Mouse (Mus musculus): ENCODE measurements around the gene Med14. TPM values are rescaled to one million over a fixed set of nuclear protein-coding genes. Genes with fewer than 3 reads are reported as not detected.

Med14 gene
- polyA plus RNA-seq, 1 experiment from 2014 or later = 5.7 TPM

GRCm38 (mm10) chrX:12768571-12768970, 6.7 kb upstream of the Med14 start:
- 73% methylated on average over 3 of the region's 3 CpGs for WGBS
- no peak for TF ChIP-seq CTCF (IDR thresholded peaks at IDR 0.05; ENCODE audit: low read depth)

GRCm38 (mm10) chrX:12766846-12767564, 5.1 kb upstream of the Med14 start:
- no peak for TF ChIP-seq CTCF (IDR thresholded peaks at IDR 0.05; ENCODE audit: low read depth)
- Histone ChIP-seq H3K9ac (ENCODE audit: low read depth, low read length) (no peak overlapping the region), H3K4me2 (replicated peaks; ENCODE audit: low read depth) (peak overlapping the region; percentile 24; the same call in 1 of the 2 replicates)

More at GRCm38 (mm10) chrX:12768571-12768970, 6.7 kb upstream of the Med14 start:
- Histone ChIP-seq H3K9me3 (ENCODE audit: control insufficient read depth) (no peaks in the 10 kb centered on the region), H3K27me3 (replicated peaks; ENCODE audit: control insufficient read depth, insufficient read depth, low read length) (no peaks in the 10 kb centered on the region), H3K4me3 (ENCODE audit: low read depth, low read length) (no peak overlapping the region), H3K4me1 (replicated peaks; ENCODE audit: control insufficient read depth, insufficient read depth, low read length) (no peaks in the 10 kb centered on the region), H3K36me3 (ENCODE audit: control insufficient read depth, insufficient read depth) (no peaks in the 10 kb centered on the region), H3K9ac (ENCODE audit: low read depth, low read length) (no peak overlapping the region), H3K4me2 (replicated peaks; ENCODE audit: low read depth) (no peak overlapping the region), H3K27ac (ENCODE audit: low read depth, low read length) (no peak overlapping the region)
- ATAC-seq = no peak

DNA sequence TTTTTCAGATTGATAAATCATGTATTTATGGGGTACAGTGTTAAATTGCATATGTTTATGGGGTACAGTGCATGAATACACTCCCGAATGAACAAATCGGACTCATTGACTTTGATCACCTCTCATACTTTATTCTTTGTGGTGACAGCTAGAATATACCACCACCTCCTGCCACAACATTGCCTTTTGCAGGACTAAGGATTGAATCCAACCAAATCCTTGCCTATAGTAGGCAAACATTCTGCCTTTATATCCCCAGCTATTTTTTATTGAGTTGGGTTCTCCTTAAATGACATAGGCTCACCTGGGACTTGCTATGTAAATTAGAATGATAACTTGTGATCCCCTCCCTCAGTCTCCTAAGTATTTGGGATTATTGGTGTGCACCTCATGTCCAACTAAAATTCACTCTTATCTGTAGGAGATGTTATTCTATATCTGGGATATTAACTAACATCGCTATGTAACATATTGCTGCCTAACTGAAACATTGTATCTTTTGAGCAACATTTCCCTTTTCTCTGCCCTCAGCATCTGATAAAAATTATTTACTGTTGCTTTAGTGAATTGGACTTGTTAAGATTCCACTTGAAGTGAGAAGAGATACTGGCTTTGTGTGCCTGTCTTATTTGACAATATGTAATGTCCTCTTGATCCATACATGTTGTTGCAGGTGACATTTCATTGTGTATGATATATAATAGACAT, 1.4 kb upstream of the Med14 start:
- Histone ChIP-seq H3K4me3 (ENCODE audit: low read depth, low read length) (peak overlapping the region; percentile 63), H3K36me3 (ENCODE audit: control insufficient read depth, insufficient read depth) (no peaks in the 10 kb centered on the region), H3K9me3 (ENCODE audit: control insufficient read depth) (no peaks in the 10 kb centered on the region), H3K27ac (ENCODE audit: low read depth, low read length) (no peak overlapping the region), H3K4me2 (replicated peaks; ENCODE audit: low read depth) (peak overlapping the region; percentile 62), H3K4me1 (replicated peaks; ENCODE audit: control insufficient read depth, insufficient read depth, low read length) (no peaks in the 10 kb centered on the region), H3K27me3 (replicated peaks; ENCODE audit: control insufficient read depth, insufficient read depth, low read length) (no peaks in the 10 kb centered on the region), H3K9ac (ENCODE audit: low read depth, low read length) (no peak overlapping the region)
- ATAC-seq = no peak
- WGBS = 69% methylated on average over 3 of the region's 3 CpGs
- no peak for TF ChIP-seq CTCF (IDR thresholded peaks at IDR 0.05; ENCODE audit: low read depth)

More at GRCm38 (mm10) chrX:12766846-12767564, 5.1 kb upstream of the Med14 start:
- 52% methylated on average over 4 of the region's 4 CpGs for WGBS
- Histone ChIP-seq H3K27ac (ENCODE audit: low read depth, low read length) (no peak overlapping the region), H3K4me1 (replicated peaks; ENCODE audit: control insufficient read depth, insufficient read depth, low read length) (no peaks in the 10 kb centered on the region), H3K4me3 (ENCODE audit: low read depth, low read length) (no peak overlapping the region), H3K36me3 (ENCODE audit: control insufficient read depth, insufficient read depth) (no peaks in the 10 kb centered on the region), H3K9me3 (ENCODE audit: control insufficient read depth) (no peaks in the 10 kb centered on the region), H3K27me3 (replicated peaks; ENCODE audit: control insufficient read depth, insufficient read depth, low read length) (no peaks in the 10 kb centered on the region)
- ATAC-seq = no peak

DNA sequence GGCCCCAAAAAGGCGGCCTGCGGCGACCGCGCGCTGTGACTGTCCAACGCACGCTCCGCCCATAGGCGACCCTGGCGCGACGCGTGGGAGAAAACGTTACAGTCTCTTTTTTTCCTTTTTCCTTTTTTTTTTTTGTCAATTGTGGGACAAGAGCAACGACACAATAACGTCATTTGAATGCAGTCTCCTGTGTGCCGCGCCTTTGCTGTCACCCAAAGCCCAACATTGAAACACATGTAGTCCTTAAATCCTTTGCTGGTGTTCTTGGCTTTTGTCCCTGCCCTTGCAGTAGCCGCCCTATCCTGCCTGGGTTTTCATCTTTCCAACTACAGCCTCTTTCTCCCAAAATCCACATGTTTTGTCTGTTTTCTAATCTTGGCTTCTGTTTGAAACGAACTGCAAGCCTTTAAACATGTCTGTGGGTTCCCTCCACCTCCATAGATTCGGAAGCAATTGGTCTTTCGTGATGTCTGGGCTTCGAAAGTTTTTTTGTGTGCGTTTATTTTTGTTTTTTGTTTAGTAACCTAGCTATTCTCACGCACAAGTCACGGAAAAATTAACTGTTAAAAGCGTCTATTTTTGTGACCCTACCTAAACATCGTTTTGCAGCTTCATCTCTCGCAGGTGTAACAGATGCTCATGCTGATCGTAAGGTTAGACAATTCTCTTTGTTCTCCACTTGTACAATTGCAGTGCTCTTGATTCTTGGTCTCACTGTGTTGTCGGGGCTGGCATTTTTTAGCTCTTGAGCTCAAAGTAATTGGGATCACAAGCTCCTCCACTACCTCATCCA, 657 bp upstream of the Med14 start:
- 18% methylated on average over 32 of the region's 32 CpGs for WGBS

GRCm38 (mm10) chrX:12761259-12761625, 631 bp downstream of the Med14 start:
- H3K4me1 ChIP-seq (replicated peaks; ENCODE audit: control insufficient read depth, insufficient read depth, low read length) = no peaks in the 10 kb centered on the region
- peak overlapping the region; percentile 74 for H3K9ac ChIP-seq (ENCODE audit: low read depth, low read length)
- H3K36me3 ChIP-seq (ENCODE audit: control insufficient read depth, insufficient read depth) = no peaks in the 10 kb centered on the region
- WGBS = 15% methylated on average over 20 of the region's 25 CpGs
- TF ChIP-seq CTCF (IDR thresholded peaks at IDR 0.05; ENCODE audit: low read depth) = no peak
- ATAC-seq = peak; percentile 42
- no peaks in the 10 kb centered on the region for H3K9me3 ChIP-seq (ENCODE audit: control insufficient read depth)
- H3K4me2 ChIP-seq (replicated peaks; ENCODE audit: low read depth) = peak overlapping the region; percentile 62
- H3K4me3 ChIP-seq (ENCODE audit: low read depth, low read length) = peak overlapping the region; percentile 63
- peak overlapping the region; percentile 95 for H3K27ac ChIP-seq (ENCODE audit: low read depth, low read length)
- H3K27me3 ChIP-seq (replicated peaks; ENCODE audit: control insufficient read depth, insufficient read depth, low read length) = no peaks in the 10 kb centered on the region

More for the DNA sequence above, 657 bp upstream of the Med14 start:
- H3K27me3 ChIP-seq (replicated peaks; ENCODE audit: control insufficient read depth, insufficient read depth, low read length) = no peaks in the 10 kb centered on the region
- H3K9ac ChIP-seq (ENCODE audit: low read depth, low read length) = peak overlapping the region; percentile 74
- peak overlapping the region; percentile 95 for H3K27ac ChIP-seq (ENCODE audit: low read depth, low read length)
- H3K4me3 ChIP-seq (ENCODE audit: low read depth, low read length) = peak overlapping the region; percentile 63
- no peaks in the 10 kb centered on the region for H3K9me3 ChIP-seq (ENCODE audit: control insufficient read depth)
- no peaks in the 10 kb centered on the region for H3K36me3 ChIP-seq (ENCODE audit: control insufficient read depth, insufficient read depth)
- no peak for TF ChIP-seq CTCF (IDR thresholded peaks at IDR 0.05; ENCODE audit: low read depth)
- no peaks in the 10 kb centered on the region for H3K4me1 ChIP-seq (replicated peaks; ENCODE audit: control insufficient read depth, insufficient read depth, low read length)
- peak overlapping the region; percentile 62 for H3K4me2 ChIP-seq (replicated peaks; ENCODE audit: low read depth)
- no peak for ATAC-seq

DNA sequence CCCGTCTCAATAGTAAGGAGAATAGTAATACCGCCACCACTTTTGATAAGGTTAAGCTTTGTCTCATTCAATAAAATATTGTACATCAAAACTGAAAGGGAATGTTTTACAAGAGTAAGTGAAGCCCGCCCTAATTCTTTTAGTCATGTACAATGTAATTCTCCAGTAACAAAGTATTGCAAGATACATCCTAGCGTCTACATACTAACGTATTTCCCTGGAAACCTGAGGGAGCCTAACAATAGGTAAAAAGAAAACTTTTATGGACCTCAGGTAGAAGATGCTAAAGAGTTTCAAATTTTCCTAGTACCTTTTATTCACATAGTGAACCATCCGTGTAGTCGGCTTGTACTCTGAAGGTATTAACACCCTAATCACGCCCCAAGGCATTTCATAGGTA, 1.4 kb downstream of the Med14 start:
- no peak for TF ChIP-seq CTCF (IDR thresholded peaks at IDR 0.05; ENCODE audit: low read depth)
- Histone ChIP-seq H3K36me3 (ENCODE audit: control insufficient read depth, insufficient read depth) (no peaks in the 10 kb centered on the region), H3K4me1 (replicated peaks; ENCODE audit: control insufficient read depth, insufficient read depth, low read length) (no peaks in the 10 kb centered on the region), H3K27me3 (replicated peaks; ENCODE audit: control insufficient read depth, insufficient read depth, low read length) (no peaks in the 10 kb centered on the region), H3K9ac (ENCODE audit: low read depth, low read length) (0 out of 2 replicates have a peak overlapping the region, but pooled peaks have one; percentile 74), H3K4me2 (replicated peaks; ENCODE audit: low read depth) (peak overlapping the region; percentile 62), H3K27ac (ENCODE audit: low read depth, low read length) (no peak overlapping the region), H3K4me3 (ENCODE audit: low read depth, low read length) (peak overlapping the region; percentile 63), H3K9me3 (ENCODE audit: control insufficient read depth) (no peaks in the 10 kb centered on the region)
- ATAC-seq = no peak
- WGBS = 20% methylated on average over 8 of the region's 8 CpGs

Measured in intestine, postnatal 0 days (tissue).